Mouse (Mus musculus) megakaryocyte, embryonic 14.5 days (primary cell): ENCODE measurements around the gene Gm10260.

ENCODE experiments used
- FLI1 ChIP-seq: IDR thresholded peaks from 2 replicates; pipeline ENCODE4 v1.6.1; 2012; ENCODE audit warnings: low read length, inconsistent platforms, mixed read lengths
- GATA1 ChIP-seq: IDR thresholded peaks from 3 replicates; pipeline ENCODE4 v1.6.1; 2012; ENCODE audit warnings: mixed read lengths, low read length, inconsistent platforms, borderline replicate concordance

DNA sequence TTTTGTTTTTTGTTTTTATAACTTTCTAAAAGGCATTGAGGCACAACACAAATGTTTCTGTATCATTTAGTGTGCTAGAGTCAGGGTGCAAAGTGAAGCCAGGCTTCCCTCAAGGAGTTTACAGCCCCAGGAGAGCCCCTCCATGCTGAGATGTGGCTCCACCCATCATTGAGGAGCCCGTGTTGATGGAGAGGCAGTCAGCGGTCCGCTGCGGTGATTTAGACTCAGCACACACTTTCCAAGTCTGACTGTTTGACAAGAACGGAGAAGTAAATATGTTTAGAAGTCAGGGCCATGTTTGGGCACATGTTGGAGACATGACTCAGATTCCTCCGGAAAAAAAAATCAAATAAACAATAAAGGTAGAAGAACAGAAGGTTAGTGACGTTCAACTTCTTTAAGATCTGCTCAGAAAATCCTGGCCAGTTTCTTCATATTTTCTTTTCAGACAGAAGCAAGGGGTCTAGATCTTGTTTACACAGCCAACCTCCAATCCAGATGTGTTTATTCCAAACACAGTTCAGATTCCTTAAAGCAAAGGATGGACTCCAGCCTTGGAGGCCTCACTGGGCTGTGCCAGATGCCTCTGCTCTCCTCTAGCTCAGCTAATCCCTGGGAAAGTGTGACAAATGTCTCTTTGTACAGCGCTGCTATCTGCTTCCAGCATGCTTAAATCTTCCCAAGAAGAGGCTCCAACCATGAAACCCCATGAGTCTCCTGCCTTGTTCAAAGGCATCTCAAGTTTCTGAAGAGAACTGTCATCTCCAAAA, 47.7 kb downstream of the Gm10260 start:
- TF ChIP-seq GATA1, result no peak
- TF ChIP-seq FLI1, result no peak
